Mouse (Mus musculus) CD4-positive, CD25-positive, alpha-beta regulatory T cell, adult 2 months (primary cell): ENCODE measurements around the gene Npr3.
A peak's percentile ranks its signal among the peaks of the same experiment; 100 is the strongest.

Experiments used
- DNase-seq: peaks from one replicate; pipeline ENCODE4 v3.0.0-alpha.2; 2012; ENCODE audit warnings: low read depth, low spot score

Gene Npr3

GRCm38 (mm10) chr15:11906571-11907531, at the start of gene Npr3:
Gene Npr3 (minus strand): TSS chr15:11907287.
- peak; percentile 28 for DNase-seq

- no peak for DNase-seq
Measured at GRCm38 (mm10) chr15:11956129-11956528, 49.0 kb upstream of the Npr3 start.

GRCm38 (mm10) chr15:11954190-11954589, 47.1 kb upstream of the Npr3 start:
- DNase-seq = no peak

- peak; percentile 26 for DNase-seq
Measured at GRCm38 (mm10) chr15:11952159-11952558, 45.1 kb upstream of the Npr3 start.

GRCm38 (mm10) chr15:11951181-11951580, 44.1 kb upstream of the Npr3 start:
- DNase-seq = no peak

- DNase-seq = no peak
Measured at GRCm38 (mm10) chr15:11950144-11950543, 43.1 kb upstream of the Npr3 start.

GRCm38 (mm10) chr15:11949490-11949889, 42.4 kb upstream of the Npr3 start:
- DNase-seq = no peak

GRCm38 (mm10) chr15:11940855-11941254, 33.8 kb upstream of the Npr3 start:
- DNase-seq = no peak

- DNase-seq = no peak
Measured at GRCm38 (mm10) chr15:11927742-11928141, 20.7 kb upstream of the Npr3 start.

- no peak for DNase-seq
Measured at GRCm38 (mm10) chr15:11914101-11914500, 7.0 kb upstream of the Npr3 start.

- no peak for DNase-seq
Measured at GRCm38 (mm10) chr15:11909875-11910274, 2.8 kb upstream of the Npr3 start.

- DNase-seq = no peak
Measured at GRCm38 (mm10) chr15:11908166-11908565, 1.1 kb upstream of the Npr3 start.

- no peak for DNase-seq
Measured at GRCm38 (mm10) chr15:11906021-11906570, 991 bp downstream of the Npr3 start.

GRCm38 (mm10) chr15:11904848-11905672, 2.0 kb downstream of the Npr3 start:
- DNase-seq = no peak

- DNase-seq = no peak
Measured at GRCm38 (mm10) chr15:11904043-11904847, 2.8 kb downstream of the Npr3 start.

GRCm38 (mm10) chr15:11903196-11904042, 3.7 kb downstream of the Npr3 start:
- DNase-seq = no peak

- no peak for DNase-seq
Measured at GRCm38 (mm10) chr15:11897617-11898016, 9.5 kb downstream of the Npr3 start.

- no peak for DNase-seq
Measured at GRCm38 (mm10) chr15:11897162-11897561, 9.9 kb downstream of the Npr3 start.

GRCm38 (mm10) chr15:11893969-11894368, 13.1 kb downstream of the Npr3 start:
- no peak for DNase-seq

- DNase-seq = peak; percentile 13
Measured at GRCm38 (mm10) chr15:11891395-11891794, 15.7 kb downstream of the Npr3 start.
